Mouse (Mus musculus) heart, embryonic 14.5 days (tissue): ENCODE measurements around the gene Ednrb. TPM values are rescaled to one million over a fixed set of nuclear protein-coding genes. Genes with fewer than 3 reads are reported as not detected.

ENCODE experiments used
- ATAC-seq: fragments of 200-750 bp; cut with Nextera tagmentation; 2 replicates; pipeline ENCODE4 v1.8.0; 2017; ENCODE audit warnings: low read depth, moderate TSS enrichment; ENCODE audit not compliant: insufficient number of reproducible peaks, insufficient read depth, low FRiP score
- H3K27ac ChIP-seq, 2 experiments: fragments of 200-500 bp in 1 of 2; fragments of 300-500 bp in 1 of 2; sonication (generic) in 1 of 2; replicated peaks in 1 of 2; 2 replicates each; pipeline ENCODE4 v1.5.1; 2012 to 2014; ENCODE audit warnings: low read depth in 2 of 2, low read length in 2 of 2, control low read depth in 1 of 2, mild to moderate bottlenecking in 1 of 2, mixed read lengths in 1 of 2; ENCODE audit not compliant: control insufficient read depth in 1 of 2, insufficient read depth in 1 of 2
- H3K27me3 ChIP-seq: fragments of 300-500 bp; sonication (generic); 2 replicates; pipeline ENCODE4 v1.6.1; 2014; ENCODE audit warnings: mild to moderate bottlenecking, low read length, control low read depth; ENCODE audit not compliant: control insufficient read depth, insufficient read depth
- H3K36me3 ChIP-seq: fragments of 300-500 bp; sonication (generic); 2 replicates; pipeline ENCODE4 v1.6.1; 2014; ENCODE audit warnings: mild to moderate bottlenecking, control low read depth, low read length, mixed read lengths; ENCODE audit not compliant: control insufficient read depth, insufficient read depth
- H3K4me1 ChIP-seq, 2 experiments: fragments of 200-500 bp in 1 of 2; fragments of 300-500 bp in 1 of 2; sonication (generic) in 1 of 2; 2 replicates each; pipeline ENCODE4 v1.6.1; 2012 to 2014; ENCODE audit warnings: low read length in 2 of 2, control low read depth in 1 of 2, mixed read lengths in 1 of 2; ENCODE audit not compliant: control insufficient read depth in 2 of 2, insufficient read depth in 2 of 2
- H3K4me2 ChIP-seq: fragments of 300-500 bp; sonication (generic); 2 replicates; pipeline ENCODE4 v1.6.1; 2014; ENCODE audit warnings: mild to moderate bottlenecking, low read length
- H3K4me3 ChIP-seq, 2 experiments: fragments of 200-500 bp in 1 of 2; fragments of 300-500 bp in 1 of 2; sonication (generic) in 1 of 2; 2 replicates each; pipeline ENCODE4 v1.5.1; 2012 to 2014; ENCODE audit warnings: low read length in 2 of 2, mild to moderate bottlenecking in 2 of 2, control low read depth in 1 of 2, low read depth in 1 of 2, moderate library complexity in 1 of 2; ENCODE audit not compliant: control insufficient read depth in 1 of 2, insufficient read depth in 1 of 2
- H3K9ac ChIP-seq: fragments of 300-500 bp; sonication (generic); 2 replicates; pipeline ENCODE4 v1.6.1; 2014; ENCODE audit warnings: mild to moderate bottlenecking, low read length
- H3K9me3 ChIP-seq: fragments of 300-500 bp; sonication (generic); 2 replicates; pipeline ENCODE4 v1.6.1; 2016; ENCODE audit warnings: low read length, control low read depth; ENCODE audit not compliant: control insufficient read depth
- WGBS: fragments of 180-500 bp; shearing (Covaris S2); extraction: QIAGEN DNeasy Blood & Tissue Kit; methylation state at CpG from one replicate; pipeline ENCODE4 v1.1.7; 2014; 5-methylcytosine and 5-hydroxymethylcytosine counted together
- polyA plus RNA-seq: library from polyadenylated mRNA; unstranded; fragments of >200 nt; fragmentation: Nextera tagmentation; extraction: Ambion mirVana; gene quantifications from 2 replicates; pipeline ENCODE4 v1.2.1, GENCODE M21; 2014

The Ednrb gene
- polyA plus RNA-seq, 1 experiment from 2014 or later, result 114 TPM

DNA sequence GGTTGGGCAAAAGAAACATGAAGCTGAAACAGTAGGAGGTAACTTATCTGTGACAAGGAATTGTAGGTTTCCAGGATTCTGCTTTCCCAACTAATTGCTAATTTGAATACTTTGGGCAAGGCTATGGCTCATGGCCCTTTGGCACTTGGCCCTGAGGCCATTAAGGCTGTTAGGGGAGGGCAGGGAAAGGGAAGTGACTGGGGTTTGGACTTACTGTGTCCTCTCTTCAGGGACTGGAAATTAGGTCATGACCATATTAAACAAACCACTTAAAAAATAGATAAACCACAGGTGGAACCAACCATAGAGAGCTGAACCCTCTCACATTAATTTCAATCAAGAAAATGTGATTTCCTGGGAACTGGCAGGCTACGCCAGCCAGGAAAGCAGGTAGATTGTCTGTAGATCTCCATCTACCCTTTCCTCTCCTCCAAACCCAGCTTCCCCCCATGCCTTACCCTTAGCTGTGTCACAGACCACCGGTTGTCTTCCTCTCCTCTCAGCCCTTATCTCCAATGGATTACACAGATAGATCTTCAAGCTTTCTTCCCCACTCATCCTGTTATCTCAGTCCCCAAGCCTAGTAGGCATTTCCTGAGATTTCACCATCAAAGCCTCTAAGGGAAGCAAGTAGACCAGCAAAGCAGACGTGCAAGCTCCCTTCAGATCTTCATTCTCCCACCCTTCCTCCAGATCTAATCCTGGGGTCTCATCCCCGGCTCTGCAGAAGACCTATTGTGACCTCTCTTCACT, 40.1 kb downstream of the Ednrb start:
- no peak overlapping the region for H3K9ac ChIP-seq
- no peak overlapping the region for H3K4me2 ChIP-seq
- no peaks in the 10 kb centered on the region for H3K4me1 ChIP-seq
- no peaks in the 10 kb centered on the region for H3K9me3 ChIP-seq
- no peaks in the 10 kb centered on the region for H3K36me3 ChIP-seq
- no peak overlapping the region for H3K27ac ChIP-seq
- H3K27me3 ChIP-seq, result no peaks in the 10 kb centered on the region
- no peak for ATAC-seq
- H3K4me3 ChIP-seq, result no peak overlapping the region
- WGBS, result 36% methylated on average over 4 of the region's 4 CpGs

GRCm38 (mm10) chr14:103797123-103797522, 47.1 kb downstream of the Ednrb start:
- Histone ChIP-seq H3K9ac (no peak overlapping the region), H3K4me1 (peaks cover 0 to 6% of the 10 kb centered on the region in 2 experiments; a peak in 1 of 4 replicates), H3K4me2 (no peak overlapping the region), H3K36me3 (no peaks in the 10 kb centered on the region), H3K9me3 (no peaks in the 10 kb centered on the region), H3K27ac (no peak overlapping the region), H3K4me3 (no peak overlapping the region), H3K27me3 (no peaks in the 10 kb centered on the region)
- WGBS, result 66% methylated on average over 3 of the region's 3 CpGs
- no peak for ATAC-seq

GRCm38 (mm10) chr14:103795591-103795990, 48.6 kb downstream of the Ednrb start:
- Histone ChIP-seq H3K9ac (no peak overlapping the region), H3K4me3 (no peak overlapping the region), H3K4me1 (peaks cover 0 to 6% of the 10 kb centered on the region in 2 experiments; a peak in 1 of 4 replicates), H3K36me3 (no peaks in the 10 kb centered on the region), H3K27ac (no peak overlapping the region), H3K9me3 (no peaks in the 10 kb centered on the region), H3K4me2 (no peak overlapping the region), H3K27me3 (no peaks in the 10 kb centered on the region)
- 85% methylated on average over 1 of the region's 1 CpGs for WGBS
- no peak for ATAC-seq

DNA sequence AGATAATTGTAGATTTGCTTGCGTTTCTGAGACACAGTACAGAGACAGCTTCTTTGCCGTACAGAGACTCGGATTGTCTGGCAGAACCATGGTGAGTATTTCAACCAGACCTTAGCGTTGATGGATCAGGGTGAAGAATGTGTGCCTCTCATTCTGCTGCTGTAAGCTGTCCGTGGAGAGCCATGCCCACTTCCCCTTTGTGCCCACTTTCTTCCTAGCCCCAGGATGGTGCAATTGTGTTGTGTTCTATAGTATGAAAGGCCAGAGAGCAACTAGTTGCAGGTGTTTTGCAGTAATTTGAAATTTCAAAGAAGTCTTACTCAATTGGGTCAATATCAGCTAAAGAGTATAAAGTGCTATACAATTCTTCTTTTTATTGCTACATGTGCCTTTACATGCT, 50.8 kb downstream of the Ednrb start:
- peaks cover 0 to 6% of the 10 kb centered on the region in 2 experiments; a peak in 1 of 4 replicates for H3K4me1 ChIP-seq
- no peaks in the 10 kb centered on the region for H3K36me3 ChIP-seq
- WGBS, result 55% methylated on average over 5 of the region's 5 CpGs
- no peak overlapping the region for H3K9ac ChIP-seq
- H3K27me3 ChIP-seq, result no peaks in the 10 kb centered on the region
- no peak overlapping the region for H3K27ac ChIP-seq
- H3K9me3 ChIP-seq, result no peaks in the 10 kb centered on the region
- no peak overlapping the region for H3K4me2 ChIP-seq
- H3K4me3 ChIP-seq, result no peak overlapping the region
- no peak for ATAC-seq

DNA sequence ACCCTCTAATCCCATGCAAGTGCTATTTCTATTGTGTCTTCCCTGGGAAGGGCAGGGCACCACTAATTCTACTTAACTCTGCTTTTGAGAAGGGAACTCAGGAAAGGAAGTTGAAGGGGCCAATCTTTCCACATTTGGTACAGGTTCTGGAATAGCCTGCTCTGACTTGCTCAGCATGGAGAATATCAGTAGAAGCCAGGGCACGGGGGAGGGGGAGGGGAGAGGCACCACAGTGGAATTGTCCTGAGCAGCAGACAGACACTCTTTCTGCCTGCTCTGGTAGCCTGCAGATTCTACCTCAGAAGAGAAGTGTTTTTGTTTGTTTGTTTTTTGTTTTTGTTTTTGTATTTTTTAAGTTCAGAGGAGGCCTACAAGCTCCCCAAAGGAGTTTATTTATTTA, 51.5 kb downstream of the Ednrb start:
- H3K27ac ChIP-seq, result no peak overlapping the region
- WGBS, result 17% methylated on average over 1 of the region's 1 CpGs

DNA sequence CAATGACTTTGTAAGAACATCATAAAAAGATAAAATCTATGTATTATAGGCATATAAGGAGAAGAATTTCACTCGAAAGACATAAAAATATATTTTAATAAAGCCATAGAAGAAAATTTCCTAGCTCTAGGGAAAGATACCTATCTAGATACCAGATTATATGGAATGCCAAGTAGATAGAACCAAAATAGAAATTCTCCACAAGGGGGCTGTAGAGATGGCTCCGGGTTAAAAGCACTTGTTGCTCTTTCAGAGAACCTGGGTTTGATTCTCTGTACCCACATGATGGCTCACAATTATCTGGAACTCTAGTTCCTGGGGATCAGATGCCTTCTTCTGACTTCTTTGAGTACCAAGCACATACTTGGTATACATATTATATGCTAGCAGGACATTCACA, 56.7 kb downstream of the Ednrb start:
- no peak overlapping the region for H3K4me2 ChIP-seq
- peaks cover 0 to under 1% of the 10 kb centered on the region in 2 experiments; a peak in 1 of 4 replicates for H3K4me1 ChIP-seq
- H3K27ac ChIP-seq, result no peak overlapping the region
- H3K9me3 ChIP-seq, result no peaks in the 10 kb centered on the region
- H3K4me3 ChIP-seq, result no peak overlapping the region
- 69% methylated on average over 2 of the region's 2 CpGs for WGBS
- H3K27me3 ChIP-seq, result no peaks in the 10 kb centered on the region
- no peak for ATAC-seq
- no peak overlapping the region for H3K9ac ChIP-seq
- H3K36me3 ChIP-seq, result no peaks in the 10 kb centered on the region

More for the DNA sequence above, 51.5 kb downstream of the Ednrb start:
- no peak overlapping the region for H3K4me3 ChIP-seq
- H3K4me2 ChIP-seq, result no peak overlapping the region
- H3K4me1 ChIP-seq, result peaks cover 0 to 6% of the 10 kb centered on the region in 2 experiments; a peak in 1 of 4 replicates
- H3K27me3 ChIP-seq, result no peaks in the 10 kb centered on the region
- no peaks in the 10 kb centered on the region for H3K9me3 ChIP-seq
- no peak for ATAC-seq
- no peak overlapping the region; the same call in 1 of the 2 replicates for H3K9ac ChIP-seq
- no peaks in the 10 kb centered on the region for H3K36me3 ChIP-seq

DNA sequence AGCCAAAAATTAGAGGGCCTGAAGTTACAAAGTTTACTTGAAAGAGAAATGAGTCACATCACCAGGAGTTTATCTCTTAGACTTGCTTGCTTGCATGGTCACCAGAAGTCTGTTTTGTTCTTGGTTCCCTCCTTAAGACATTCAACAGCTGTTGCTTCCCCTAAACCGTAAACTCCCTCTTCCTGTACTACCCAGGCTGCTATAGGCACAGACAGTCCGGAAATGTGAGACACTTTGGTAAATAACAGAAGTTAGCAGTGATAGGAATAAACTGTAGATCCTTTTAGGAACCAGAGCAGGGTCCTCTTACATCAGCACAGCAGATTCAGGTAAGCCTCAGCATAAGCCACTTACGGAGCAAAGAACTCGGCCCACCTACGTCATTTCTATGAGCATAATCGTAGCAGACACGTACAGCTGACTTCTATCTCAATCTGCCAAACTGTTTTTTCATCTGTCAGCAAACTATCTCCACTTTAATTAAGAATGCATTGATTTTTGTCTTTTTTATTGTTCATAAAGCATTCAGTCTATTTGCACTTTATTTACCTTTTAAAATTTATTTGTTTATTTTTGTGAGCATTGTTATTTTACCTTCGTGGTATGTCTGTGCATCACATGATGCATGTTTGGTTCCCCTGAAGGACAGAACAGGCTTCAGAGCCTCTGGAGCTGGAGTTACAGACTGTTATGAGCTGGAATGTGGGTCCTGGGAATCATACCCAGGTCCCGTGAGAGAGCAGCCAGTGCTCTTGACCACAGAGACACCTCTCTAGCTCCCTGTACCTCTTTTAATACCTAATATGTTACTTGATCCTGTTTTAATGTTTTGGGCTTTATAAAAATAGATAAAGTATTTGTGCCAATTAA, 58.9 kb downstream of the Ednrb start:
- Histone ChIP-seq H3K27ac (peak overlapping the region in 1 of 2 experiments; percentile 32; a peak in 1 of 4 replicates), H3K9me3 (no peaks in the 10 kb centered on the region), H3K4me3 (no peak overlapping the region), H3K36me3 (no peaks in the 10 kb centered on the region), H3K27me3 (no peaks in the 10 kb centered on the region), H3K4me2 (0 out of 2 replicates have a peak overlapping the region, but pooled peaks have one; percentile 1), H3K9ac (no peak overlapping the region), H3K4me1 (no peaks in the 10 kb centered on the region)
- WGBS, result 60% methylated on average over 9 of the region's 9 CpGs
- no peak for ATAC-seq
